Mouse (Mus musculus): ENCODE data around the gene Rnf180. TPM values are rescaled to one million over a fixed set of nuclear protein-coding genes. Genes with fewer than 3 reads are reported as not detected.

The Rnf180 gene
- total and polyA plus RNA-seq, 3 experiments: 0.13 to 0.66 TPM; not detected in 1

DNA sequence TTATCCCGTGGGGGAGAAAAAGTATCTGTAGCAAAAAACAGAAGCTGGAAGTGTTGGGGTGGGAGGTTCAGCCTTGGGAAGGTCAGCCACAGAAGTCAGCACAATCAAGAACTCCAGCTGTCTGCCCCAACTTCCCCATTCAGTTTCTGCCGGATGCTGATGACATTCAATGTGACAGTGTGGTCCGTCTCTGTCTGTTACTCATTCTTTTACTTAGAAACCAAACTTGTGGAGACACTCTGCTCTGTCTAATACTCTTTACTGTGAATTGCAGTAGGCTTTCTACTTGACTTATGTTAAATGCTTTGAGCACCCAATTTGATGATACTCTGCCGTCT is 5.4 kb upstream of the Rnf180 start:
- Histone ChIP-seq H3K4me3 (replicated peaks in 1 of 3; ENCODE audit: low read depth in 2 of 3, low read length in 2 of 3, poor library complexity in 1 of 3) (no peak overlapping the region), H3K27ac (ENCODE audit: insufficient read depth, low read depth) (no peak overlapping the region), H3K9me3 (replicated peaks; ENCODE audit: low read length) (no peaks in the 10 kb centered on the region), H3K4me1 (ENCODE audit: control insufficient read depth in 1 of 2, insufficient read depth in 2 of 2) (peaks cover 0 to 14% of the 10 kb centered on the region in 2 experiments; a peak in 2 of 4 replicates), H3K79me2 (replicated peaks; ENCODE audit: control insufficient read depth, extremely low read depth, insufficient read depth, poor library complexity, severe bottlenecking) (no peaks in the 10 kb centered on the region), H3K27me3 (replicated peaks) (no peaks in the 10 kb centered on the region), H3K36me3 (replicated peaks in 1 of 2; ENCODE audit: control insufficient read depth in 1 of 2, insufficient read depth in 1 of 2, low read length in 1 of 2) (no peaks in the 10 kb centered on the region), H3K9ac (ENCODE audit: insufficient read depth, low read depth) (no peak overlapping the region), H3K4me2 (ENCODE audit: insufficient read depth, low read depth, poor library complexity, severe bottlenecking) (no peak overlapping the region)
- dilution Hi-C loops (cut with MboI; ENCODE audit: extremely low pct_ligation_motif_present, extremely low pct_unique_long_range_greater_than_20kb, low sequenced_read_pairs) (no loop called here), in situ Hi-C loops (cut with MboI; ENCODE audit: low pct_ligation_motif_present, low pct_unique_long_range_greater_than_20kb, low sequenced_read_pairs) (no loop called here)
- TF ChIP-seq ZMIZ1 (IDR thresholded peaks at IDR 0.05; ENCODE audit: low read depth, low read length) (no peak), CHD1 (IDR thresholded peaks at IDR 0.05; ENCODE audit: low read depth, low read length) (no peak), GABPA (IDR thresholded peaks at IDR 0.05; ENCODE audit: insufficient replicate concordance, low read depth, low read length) (no peak), ZC3H11A (IDR thresholded peaks at IDR 0.05; ENCODE audit: low read depth, low read length) (no peak), EP300 (IDR thresholded peaks at IDR 0.05; ENCODE audit: low read length) (0 out of 2 replicates have a peak, but pooled peaks have one; percentile 30), RCOR1 (conservative IDR thresholded peaks at IDR 0.05; ENCODE audit: low read depth, low read length) (no peak), NRF1 (IDR thresholded peaks at IDR 0.05; ENCODE audit: low read depth, low read length) (no peak), JUN (IDR thresholded peaks at IDR 0.05; ENCODE audit: insufficient read depth, low read depth, low read length) (no peak)
- peak; percentile 55 for DNase-seq (ENCODE audit: extremely low read depth)

DNA sequence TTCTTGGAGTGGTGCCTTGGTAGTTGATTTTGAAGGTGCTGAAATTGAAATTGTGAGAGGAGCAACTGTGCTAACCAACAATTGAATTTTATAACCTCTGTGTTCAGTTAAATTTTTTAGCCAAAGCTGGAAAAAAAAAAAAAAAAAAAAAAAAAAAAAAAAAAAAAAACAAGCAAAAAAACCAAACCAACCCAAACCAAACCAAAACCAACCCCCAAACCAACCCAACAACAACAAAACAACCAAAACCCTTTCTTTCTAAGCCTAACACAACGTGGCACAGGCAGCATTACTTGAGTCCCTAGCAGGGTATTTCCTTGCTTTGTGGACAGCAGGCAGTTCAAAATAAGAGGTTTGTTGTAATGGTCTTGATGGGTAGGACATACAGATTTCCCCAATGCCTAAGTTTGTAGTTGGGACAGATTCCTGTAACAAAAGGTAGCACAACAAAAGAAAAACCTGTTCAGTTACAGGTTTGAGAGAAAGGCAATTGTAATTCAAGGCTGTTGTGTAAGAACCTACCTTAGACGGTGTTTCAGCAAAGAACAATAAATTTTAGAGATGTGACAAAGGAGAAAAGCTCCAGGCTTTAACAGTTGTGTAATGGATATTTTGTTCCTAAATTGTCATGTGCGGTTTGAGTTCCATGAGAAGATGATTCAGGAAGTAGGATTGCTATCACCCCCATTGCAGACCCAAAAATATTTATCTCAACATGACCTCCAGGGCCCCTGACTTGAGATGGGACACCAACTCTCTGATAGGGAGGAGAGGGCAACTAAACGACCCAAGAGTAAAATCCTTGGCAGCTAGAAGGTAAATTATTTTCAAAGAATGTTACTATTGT is 4.8 kb upstream of the Rnf180 start:
- dilution Hi-C loops (cut with MboI; ENCODE audit: extremely low pct_ligation_motif_present, extremely low pct_unique_long_range_greater_than_20kb, low sequenced_read_pairs) (no loop called here), in situ Hi-C loops (cut with MboI; ENCODE audit: low pct_ligation_motif_present, low pct_unique_long_range_greater_than_20kb, low sequenced_read_pairs) (no loop called here)
- H3K79me2 ChIP-seq (replicated peaks; ENCODE audit: control insufficient read depth, extremely low read depth, insufficient read depth, poor library complexity, severe bottlenecking): no peaks in the 10 kb centered on the region
- H3K9ac ChIP-seq (ENCODE audit: insufficient read depth, low read depth): no peak overlapping the region
- peaks cover 2% of the 10 kb centered on the region for H3K9me3 ChIP-seq (replicated peaks; ENCODE audit: low read length)
- peaks cover 0 to 14% of the 10 kb centered on the region in 2 experiments; a peak in 2 of 4 replicates for H3K4me1 ChIP-seq (ENCODE audit: control insufficient read depth in 1 of 2, insufficient read depth in 2 of 2)
- H3K27ac ChIP-seq (ENCODE audit: insufficient read depth, low read depth): no peak overlapping the region
- H3K4me2 ChIP-seq (ENCODE audit: insufficient read depth, low read depth, poor library complexity, severe bottlenecking): no peak overlapping the region
- TF ChIP-seq TCF12 (IDR thresholded peaks at IDR 0.05; ENCODE audit: low read depth, low read length) (no peak), ZNF384 (IDR thresholded peaks at IDR 0.05; ENCODE audit: low read depth, low read length) (peak; percentile 60)
- no peak overlapping the region for H3K4me3 ChIP-seq (replicated peaks in 1 of 3; ENCODE audit: low read depth in 2 of 3, low read length in 2 of 3, poor library complexity in 1 of 3)
- no peak for DNase-seq (ENCODE audit: extremely low read depth)
- H3K36me3 ChIP-seq (replicated peaks in 1 of 2; ENCODE audit: control insufficient read depth in 1 of 2, insufficient read depth in 1 of 2, low read length in 1 of 2): no peaks in the 10 kb centered on the region
- H3K27me3 ChIP-seq (replicated peaks): no peaks in the 10 kb centered on the region
